Mouse (Mus musculus): ENCODE measurements around the gene AU015836. TPM values are rescaled to one million over a fixed set of nuclear protein-coding genes. Genes with fewer than 3 reads are reported as not detected.

The AU015836 gene
- total RNA-seq (2023) = not detected

DNA sequence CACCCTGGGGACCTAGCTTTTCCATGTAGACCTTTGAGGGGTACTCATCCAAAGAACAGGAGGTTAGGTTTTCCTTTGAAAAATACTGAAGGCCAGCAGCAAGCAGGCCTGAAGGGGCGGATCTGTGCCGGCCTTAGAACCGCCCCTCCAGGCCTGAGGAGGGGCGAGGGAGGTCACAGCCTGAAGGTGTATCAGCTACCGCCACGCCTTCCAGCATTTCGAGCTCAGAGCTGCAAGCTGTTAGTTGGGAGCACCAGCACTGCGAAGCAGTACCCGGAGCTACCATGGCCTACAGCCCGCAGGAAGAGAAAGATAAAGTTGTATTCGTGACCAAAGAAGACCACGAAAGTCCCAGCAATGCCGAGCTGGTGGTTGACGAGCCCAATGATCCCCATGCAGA lies at the start of gene AU015836:
TSS of gene AU015836 (plus strand) at position 216 of the 400 bp plus-strand sequence.

Other genes starting within 250 kb of the AU015836 start
- gene Pdk3, start 136.5 kb upstream of the AU015836 start, total RNA-seq (2023) = 10 to 100 TPM; 18.7 to 28.4 TPM
- gene Zfx, start 155.0 kb downstream of the AU015836 start, total RNA-seq (2023) = 10 to 100 TPM; 40.3 to 44.5 TPM
- gene Eif2s3x, start 244.2 kb downstream of the AU015836 start, total RNA-seq (2023) = 10 to 100 TPM; 60.7 to 85.0 TPM

Data from monocyte, adult 59 days (primary cell).